Mouse (Mus musculus) ES-E14 (cell line): Measurements from ENCODE around the gene Arhgef6.

ENCODE experiments used
- CHD2 ChIP-seq: IDR thresholded peaks from 2 replicates; pipeline ENCODE4 v1.6.1; 2014; ENCODE audit warnings: mild to moderate bottlenecking, low read depth, low read length, inconsistent platforms
- HCFC1 ChIP-seq: IDR thresholded peaks from 2 replicates; pipeline ENCODE4 v1.6.1; 2012; ENCODE audit warnings: low read length, inconsistent platforms, borderline replicate concordance; ENCODE audit not compliant: insufficient read depth
- MAFK ChIP-seq: IDR thresholded peaks from 2 replicates; pipeline ENCODE4 v1.6.1; 2014; ENCODE audit warnings: mild to moderate bottlenecking, low read depth, low read length, inconsistent platforms; ENCODE audit not compliant: insufficient read depth
- ZC3H11A ChIP-seq: IDR thresholded peaks from 2 replicates; pipeline ENCODE4 v1.6.1; 2012; ENCODE audit warnings: low read depth, mild to moderate bottlenecking, inconsistent platforms, low read length, borderline replicate concordance

GRCm38 (mm10) chrX:57223301-57223700, 115.2 kb downstream of the Arhgef6 start:
- no peak for TF ChIP-seq CHD2
- no peak for TF ChIP-seq ZC3H11A
- no peak for TF ChIP-seq HCFC1
- TF ChIP-seq MAFK = no peak
